Mouse (Mus musculus) heart, embryonic 13.5 days (tissue): Measurements from ENCODE around the gene Igsf21. TPM values are rescaled to one million over a fixed set of nuclear protein-coding genes. Genes with fewer than 3 reads are reported as not detected.
A peak's percentile ranks its signal among the peaks of the same experiment; 100 is the strongest.

Source experiments
- ATAC-seq: fragments of 200-750 bp; cut with Nextera tagmentation; 2 replicates; pipeline ENCODE4 v1.8.0; 2017; ENCODE audit warnings: moderate TSS enrichment; ENCODE audit not compliant: insufficient number of reproducible peaks, low FRiP score, low TSS enrichment; ENCODE audit errors: extremely low read depth
- H3K27ac ChIP-seq: fragments of 300-500 bp; sonication (generic); replicated peaks from 2 replicates; pipeline ENCODE4 v1.5.1; 2015; ENCODE audit warnings: moderate library complexity, mild to moderate bottlenecking, inconsistent platforms
- H3K27me3 ChIP-seq: fragments of 300-500 bp; sonication (generic); replicated peaks from 2 replicates; pipeline ENCODE4 v1.6.1; 2015; ENCODE audit warnings: mild to moderate bottlenecking, inconsistent platforms
- H3K36me3 ChIP-seq: fragments of 300-500 bp; sonication (generic); 2 replicates; pipeline ENCODE4 v1.6.1; 2015; ENCODE audit warnings: mild to moderate bottlenecking, inconsistent platforms
- H3K4me1 ChIP-seq: fragments of 300-500 bp; sonication (generic); 2 replicates; pipeline ENCODE4 v1.6.1; 2015; ENCODE audit warnings: inconsistent platforms
- H3K4me2 ChIP-seq: fragments of 300-500 bp; sonication (generic); 2 replicates; pipeline ENCODE4 v1.6.1; 2015; ENCODE audit warnings: inconsistent platforms, mild to moderate bottlenecking, moderate library complexity
- H3K4me3 ChIP-seq: fragments of 300-500 bp; sonication (generic); 2 replicates; pipeline ENCODE4 v1.5.1; 2015; ENCODE audit warnings: moderate library complexity, mild to moderate bottlenecking, inconsistent platforms
- H3K9ac ChIP-seq: fragments of 300-500 bp; sonication (generic); 2 replicates; pipeline ENCODE4 v1.6.1; 2015; ENCODE audit warnings: inconsistent platforms, mild to moderate bottlenecking, moderate library complexity
- H3K9me3 ChIP-seq: fragments of 300-500 bp; sonication (generic); 2 replicates; pipeline ENCODE4 v1.6.1; 2016; ENCODE audit warnings: inconsistent platforms
- WGBS: fragments of 180-500 bp; shearing (Covaris S2); methylation state at CpG from one replicate; pipeline ENCODE4 v1.1.7; 2015; ENCODE audit warnings: mixed read lengths; 5-methylcytosine and 5-hydroxymethylcytosine counted together
- polyA plus RNA-seq: library from polyadenylated mRNA; unstranded; fragments of >200 nt; fragmentation: Nextera tagmentation; extraction: Ambion mirVana; gene quantifications from 2 replicates; pipeline ENCODE4 v1.2.1, GENCODE M21; 2015

Gene Igsf21
- 0.13 and 0.17 TPM in 2 replicates for polyA plus RNA-seq

DNA sequence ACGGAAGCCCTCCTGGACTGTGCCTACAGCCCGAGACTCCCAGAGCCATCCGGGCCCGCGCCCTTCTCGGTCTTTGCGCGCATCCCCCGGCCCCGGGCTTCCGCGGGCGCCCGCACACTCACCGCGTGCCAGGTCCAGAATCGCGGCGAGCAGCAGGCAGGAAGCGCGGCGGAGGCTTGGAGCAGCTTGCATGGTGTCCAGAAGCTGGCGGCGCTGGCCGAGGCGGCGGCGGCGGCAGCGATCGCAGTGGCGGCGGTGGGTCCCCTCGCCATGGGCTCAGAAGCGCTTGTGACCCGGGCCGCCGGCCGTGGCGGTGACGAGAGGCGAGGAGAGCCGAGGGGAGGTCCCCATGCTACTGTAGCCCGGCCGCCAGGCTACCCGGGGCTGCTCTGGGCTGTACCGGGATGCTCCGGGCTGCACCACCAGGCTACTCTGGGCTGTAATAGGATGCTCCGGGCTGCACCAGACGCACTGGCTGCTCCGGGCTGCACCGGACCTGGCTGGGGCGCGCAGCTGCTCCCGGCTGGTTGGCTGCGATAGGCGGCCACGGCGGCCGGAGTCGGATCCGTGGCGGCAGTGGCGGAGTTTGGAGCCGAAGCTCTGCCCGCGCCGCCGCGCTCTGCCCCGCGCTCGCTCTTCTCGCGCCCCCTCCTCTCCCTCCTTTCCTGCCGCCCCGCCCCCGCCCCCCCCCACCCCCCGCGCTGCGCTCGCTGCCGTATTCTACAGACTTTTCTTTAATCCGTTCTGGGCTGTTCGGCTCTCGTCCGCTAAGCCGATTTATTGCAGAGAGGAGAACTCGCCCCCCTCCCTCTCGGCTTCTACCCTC lies at the start of gene Igsf21:
TSS of gene Igsf21 (minus strand) at position 605 of the 826 bp plus-strand sequence.
- H3K9ac ChIP-seq, result 0 out of 2 replicates have a peak within 1 kb of the TSS, but pooled peaks have one; percentile 3
- H3K4me2 ChIP-seq, result peak within 1 kb of the TSS; percentile 63
- no peaks in the 10 kb centered on the region for H3K36me3 ChIP-seq
- H3K27ac ChIP-seq, result no peak within 1 kb of the TSS
- H3K4me1 ChIP-seq, result peaks cover 8% of the 10 kb centered on the region
- H3K9me3 ChIP-seq, result no peaks in the 10 kb centered on the region
- 0 out of 2 replicates have a peak, but pooled peaks have one; percentile 32 for ATAC-seq
- peaks cover 98% of the 10 kb centered on the region for H3K27me3 ChIP-seq
- peak within 1 kb of the TSS; percentile 42 for H3K4me3 ChIP-seq
- under 1% methylated on average over 69 of the region's 90 CpGs for WGBS

- Histone ChIP-seq H3K4me1 (no peaks in the 10 kb centered on the region), H3K4me2 (no peak overlapping the region)
- WGBS, result 67% methylated on average over 5 of the region's 5 CpGs
Observed at GRCm38 (mm10) chr4:140285726-140286316, 39.2 kb upstream of the Igsf21 start.

GRCm38 (mm10) chr4:140283398-140283797 lies 36.8 kb upstream of the Igsf21 start:
- no peak overlapping the region for H3K27ac ChIP-seq
- H3K27me3 ChIP-seq, result no peaks in the 10 kb centered on the region
- no peaks in the 10 kb centered on the region for H3K36me3 ChIP-seq
- no peak for ATAC-seq
- H3K9me3 ChIP-seq, result peaks cover 14% of the 10 kb centered on the region; the same call in 1 of the 2 replicates
- H3K9ac ChIP-seq, result no peak overlapping the region
- H3K4me2 ChIP-seq, result no peak overlapping the region
- WGBS, result 0% methylated on average over 2 of the region's 2 CpGs
- H3K4me1 ChIP-seq, result no peaks in the 10 kb centered on the region
- H3K4me3 ChIP-seq, result no peak overlapping the region

More at GRCm38 (mm10) chr4:140285726-140286316, 39.2 kb upstream of the Igsf21 start:
- ATAC-seq, result no peak
- Histone ChIP-seq H3K36me3 (no peaks in the 10 kb centered on the region), H3K4me3 (no peak overlapping the region), H3K9me3 (peaks cover 7% of the 10 kb centered on the region; the same call in 1 of the 2 replicates), H3K9ac (no peak overlapping the region), H3K27me3 (no peaks in the 10 kb centered on the region), H3K27ac (no peak overlapping the region)

GRCm38 (mm10) chr4:140278269-140278668 lies 31.7 kb upstream of the Igsf21 start:
- H3K9me3 ChIP-seq, result peaks cover 23% of the 10 kb centered on the region; the same call in 1 of the 2 replicates
- H3K4me3 ChIP-seq, result no peak overlapping the region
- no peak overlapping the region for H3K9ac ChIP-seq
- no peak overlapping the region for H3K4me2 ChIP-seq
- no peaks in the 10 kb centered on the region for H3K4me1 ChIP-seq
- H3K36me3 ChIP-seq, result no peaks in the 10 kb centered on the region
- H3K27me3 ChIP-seq, result no peaks in the 10 kb centered on the region
- WGBS, result 73% methylated on average over 2 of the region's 2 CpGs
- ATAC-seq, result no peak
- no peak overlapping the region for H3K27ac ChIP-seq

DNA sequence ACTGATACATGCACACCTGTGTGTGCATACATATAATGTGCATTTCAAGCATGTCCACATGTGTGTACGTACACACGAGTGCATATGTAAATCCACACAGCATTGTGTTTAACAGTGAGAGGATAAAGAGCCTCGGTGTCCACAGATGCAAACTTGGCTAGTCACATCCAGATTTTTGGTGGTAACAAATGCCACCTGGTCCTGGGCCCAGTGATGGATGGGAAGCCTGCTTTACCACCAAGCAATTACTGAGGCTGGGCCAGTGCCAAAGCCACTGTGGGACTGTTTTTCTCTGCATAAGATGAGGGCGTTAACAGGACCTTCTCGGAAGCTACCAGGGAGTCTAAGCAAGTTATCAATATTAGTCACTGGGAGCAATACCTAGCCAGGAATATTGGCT lies 25.3 kb upstream of the Igsf21 start:
- H3K4me1 ChIP-seq, result no peaks in the 10 kb centered on the region

GRCm38 (mm10) chr4:140270451-140270850 lies 23.9 kb upstream of the Igsf21 start:
- H3K4me2 ChIP-seq, result no peak overlapping the region
- ATAC-seq, result no peak
- no peaks in the 10 kb centered on the region for H3K27me3 ChIP-seq
- no peak overlapping the region for H3K27ac ChIP-seq
- no peaks in the 10 kb centered on the region for H3K36me3 ChIP-seq
- no peak overlapping the region for H3K9ac ChIP-seq
- no peak overlapping the region for H3K4me3 ChIP-seq
- WGBS, result 56% methylated on average over 7 of the region's 7 CpGs
- no peaks in the 10 kb centered on the region for H3K4me1 ChIP-seq
- 0 out of 2 replicates have a peak, but pooled peaks cover 3% of the 10 kb centered on the region for H3K9me3 ChIP-seq

More for the DNA sequence above, 25.3 kb upstream of the Igsf21 start:
- ATAC-seq, result no peak
- 81% methylated on average over 5 of the region's 5 CpGs for WGBS
- H3K9me3 ChIP-seq, result 0 out of 2 replicates have a peak, but pooled peaks cover 5% of the 10 kb centered on the region
- H3K9ac ChIP-seq, result no peak overlapping the region
- no peaks in the 10 kb centered on the region for H3K27me3 ChIP-seq
- H3K4me2 ChIP-seq, result no peak overlapping the region
- H3K4me3 ChIP-seq, result no peak overlapping the region
- H3K27ac ChIP-seq, result no peak overlapping the region
- H3K36me3 ChIP-seq, result no peaks in the 10 kb centered on the region

GRCm38 (mm10) chr4:140269184-140269840 lies 22.7 kb upstream of the Igsf21 start:
- Histone ChIP-seq H3K4me1 (no peaks in the 10 kb centered on the region), H3K27me3 (no peaks in the 10 kb centered on the region), H3K4me2 (no peak overlapping the region), H3K27ac (no peak overlapping the region), H3K9me3 (0 out of 2 replicates have a peak, but pooled peaks cover 3% of the 10 kb centered on the region), H3K4me3 (no peak overlapping the region), H3K36me3 (no peaks in the 10 kb centered on the region), H3K9ac (no peak overlapping the region)
- WGBS, result 77% methylated on average over 15 of the region's 15 CpGs
- ATAC-seq, result no peak

DNA sequence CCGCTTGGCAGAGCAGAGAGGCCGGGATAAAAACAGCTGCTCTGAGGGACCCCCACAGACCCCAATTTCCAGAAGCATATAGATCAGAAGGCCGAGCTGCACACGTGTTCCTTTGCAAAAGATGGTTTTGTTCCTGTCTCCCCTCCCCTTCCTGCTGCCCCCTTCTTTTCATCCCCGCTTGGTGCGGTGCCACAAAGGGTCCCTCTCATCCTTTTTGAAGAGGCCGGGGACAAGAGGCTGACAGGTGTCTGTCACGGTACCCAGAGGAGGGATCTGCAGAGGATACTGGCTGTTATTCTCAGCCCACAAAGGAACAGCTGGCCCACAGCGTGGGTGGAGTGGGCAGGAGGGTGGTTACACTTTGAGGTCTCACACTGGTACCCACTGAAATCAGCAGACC lies 21.3 kb upstream of the Igsf21 start:
- Histone ChIP-seq H3K9me3 (0 out of 2 replicates have a peak, but pooled peaks cover 3% of the 10 kb centered on the region), H3K4me1 (no peaks in the 10 kb centered on the region), H3K27me3 (no peaks in the 10 kb centered on the region), H3K36me3 (no peaks in the 10 kb centered on the region), H3K9ac (no peak overlapping the region), H3K27ac (no peak overlapping the region), H3K4me2 (no peak overlapping the region), H3K4me3 (no peak overlapping the region)
- WGBS, result 67% methylated on average over 9 of the region's 9 CpGs
- no peak for ATAC-seq

DNA sequence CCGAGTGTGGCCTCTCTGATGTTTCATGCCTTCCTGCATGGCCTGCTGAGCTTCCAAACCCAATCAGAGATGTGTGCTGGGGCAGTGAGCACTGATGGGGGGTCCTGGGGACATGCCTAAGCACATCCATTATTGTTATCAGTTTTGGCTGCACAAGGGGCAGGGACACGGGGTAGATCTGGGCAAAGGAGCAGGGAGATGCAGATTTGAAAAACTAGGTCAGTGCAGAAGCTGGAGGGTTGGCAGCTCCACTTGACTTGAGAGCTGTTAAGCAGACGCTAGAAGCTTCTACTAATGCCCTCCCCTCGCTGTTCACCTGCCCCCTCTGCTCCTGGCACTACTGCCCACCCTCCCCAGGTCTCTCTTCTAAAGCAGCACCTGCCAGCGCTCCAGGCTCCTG lies 20.5 kb upstream of the Igsf21 start:
- no peak overlapping the region for H3K9ac ChIP-seq
- 55% methylated on average over 5 of the region's 5 CpGs for WGBS
- no peaks in the 10 kb centered on the region for H3K4me1 ChIP-seq
- H3K27me3 ChIP-seq, result no peaks in the 10 kb centered on the region
- ATAC-seq, result no peak
- no peaks in the 10 kb centered on the region for H3K36me3 ChIP-seq
- no peak overlapping the region for H3K4me3 ChIP-seq
- H3K4me2 ChIP-seq, result no peak overlapping the region
- no peak overlapping the region for H3K27ac ChIP-seq
- 0 out of 2 replicates have a peak, but pooled peaks cover 3% of the 10 kb centered on the region for H3K9me3 ChIP-seq

DNA sequence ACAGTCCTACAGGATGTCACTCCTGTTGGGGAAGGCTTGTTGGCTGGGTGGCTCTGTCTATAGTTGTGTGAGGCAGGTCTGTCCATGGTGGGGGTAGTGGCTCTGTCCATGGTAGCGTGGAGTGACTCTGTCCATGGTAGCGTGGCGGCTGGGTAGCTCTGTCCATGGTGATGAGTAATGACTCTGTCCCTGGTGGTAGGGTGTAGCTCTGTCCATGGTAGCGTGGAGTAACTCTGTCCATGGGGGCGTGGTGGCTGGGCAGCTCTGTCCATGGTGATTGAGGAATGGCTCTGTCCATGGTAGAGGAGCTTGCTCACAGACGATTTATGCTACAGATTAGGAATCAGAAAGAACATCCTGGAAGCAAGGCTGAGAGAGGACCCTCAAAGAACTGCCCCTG lies 12.4 kb upstream of the Igsf21 start:
- no peak overlapping the region for H3K4me3 ChIP-seq
- H3K27ac ChIP-seq, result no peak overlapping the region
- H3K4me2 ChIP-seq, result no peak overlapping the region
- WGBS, result 10% methylated on average over 6 of the region's 6 CpGs
- no peaks in the 10 kb centered on the region for H3K36me3 ChIP-seq
- H3K4me1 ChIP-seq, result no peaks in the 10 kb centered on the region
- peaks cover 23% of the 10 kb centered on the region for H3K27me3 ChIP-seq
- no peaks in the 10 kb centered on the region for H3K9me3 ChIP-seq
- peak; percentile 63 for ATAC-seq
- no peak overlapping the region for H3K9ac ChIP-seq

- 9% methylated on average over 7 of the region's 7 CpGs for WGBS
- peaks cover 83% of the 10 kb centered on the region for H3K27me3 ChIP-seq
Observed at GRCm38 (mm10) chr4:140252369-140252768, 5.8 kb upstream of the Igsf21 start.

More at GRCm38 (mm10) chr4:140252369-140252768, 5.8 kb upstream of the Igsf21 start:
- H3K9me3 ChIP-seq, result no peaks in the 10 kb centered on the region
- H3K4me3 ChIP-seq, result no peak overlapping the region
- ATAC-seq, result no peak
- H3K4me2 ChIP-seq, result no peak overlapping the region
- H3K27ac ChIP-seq, result no peak overlapping the region
- no peaks in the 10 kb centered on the region for H3K4me1 ChIP-seq
- no peak overlapping the region for H3K9ac ChIP-seq
- no peaks in the 10 kb centered on the region for H3K36me3 ChIP-seq
